Mouse (Mus musculus): Measurements from ENCODE around the gene Hmx1. TPM values are rescaled to one million over a fixed set of nuclear protein-coding genes. Genes with fewer than 3 reads are reported as not detected.
A peak's percentile ranks its signal among the peaks of the same experiment; 100 is the strongest.

Gene Hmx1
- total RNA-seq (2012; rRNA removed) (not detected in 2 replicates), polyA plus RNA-seq (2012; ENCODE audit: insufficient read depth in 1 of 2, insufficient read length in 2 of 2, low read depth in 1 of 2, low replicate concordance in 2 of 2, missing spikeins in 1 of 2) (not detected)

DNA sequence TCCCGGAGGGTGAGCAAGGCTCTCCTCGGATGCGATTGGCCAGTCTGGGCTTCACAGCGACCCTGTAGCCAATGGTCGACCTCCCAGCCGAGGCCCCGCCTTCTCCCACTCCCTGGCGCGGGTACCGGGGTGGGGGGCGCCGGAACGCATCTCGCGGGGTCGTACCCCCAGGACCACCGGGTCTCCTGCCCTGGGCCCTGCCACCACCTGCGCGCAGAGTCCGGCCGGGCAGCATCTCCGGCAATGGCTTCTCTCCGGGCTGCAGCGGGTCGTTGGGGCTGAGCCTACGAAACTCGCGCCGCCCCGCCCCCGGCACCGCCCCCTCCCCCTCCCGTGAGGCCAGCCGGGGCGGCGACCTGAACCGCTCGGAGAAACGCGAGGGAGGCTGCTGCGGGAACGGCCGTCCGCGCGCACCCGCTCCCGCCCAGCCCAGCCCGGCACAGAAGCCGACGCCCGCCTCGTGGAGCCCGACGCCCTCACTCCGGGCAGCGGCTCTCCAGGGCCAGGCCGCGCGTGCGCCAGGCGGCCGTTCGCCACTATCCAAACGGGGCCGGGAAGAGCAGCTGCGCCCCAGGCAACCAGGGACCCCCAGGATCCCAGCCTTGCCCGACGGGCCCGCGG lies at the start of gene Hmx1:
TSS of gene Hmx1 (plus strand) at position 618 of the 621 bp plus-strand sequence.
- Histone ChIP-seq H3K4me3 (ENCODE audit: control insufficient read depth in 1 of 2, insufficient read depth in 1 of 2, low read depth in 2 of 2, low read length in 2 of 2) (no peak within 1 kb of the TSS), H3K79me2 (ENCODE audit: control insufficient read depth, insufficient read depth, low read length, poor library complexity) (no peaks in the 10 kb centered on the region), H3K4me1 (ENCODE audit: control insufficient read depth in 1 of 2, insufficient read depth in 2 of 2, low read length in 2 of 2) (no peaks in the 10 kb centered on the region), H3K27ac (ENCODE audit: control insufficient read depth, low read depth, low read length) (no peak within 1 kb of the TSS), H3K36me3 (ENCODE audit: control insufficient read depth in 1 of 2, insufficient read depth in 2 of 2, low read length in 2 of 2) (no peaks in the 10 kb centered on the region), H3K9me3 (replicated peaks; ENCODE audit: insufficient read depth, low read length) (no peaks in the 10 kb centered on the region), H3K9ac (ENCODE audit: control insufficient read depth, low read depth, low read length, poor library complexity, severe bottlenecking) (no peak within 1 kb of the TSS), H3K27me3 (ENCODE audit: control insufficient read depth in 1 of 2, insufficient read depth in 2 of 2, low read length in 2 of 2) (no peaks in the 10 kb centered on the region)
- no peak for DNase-seq (ENCODE audit: low read depth, low spot score)
- TF ChIP-seq SMC3 (IDR thresholded peaks at IDR 0.05; ENCODE audit: low read depth, low read length): no peak

DNA sequence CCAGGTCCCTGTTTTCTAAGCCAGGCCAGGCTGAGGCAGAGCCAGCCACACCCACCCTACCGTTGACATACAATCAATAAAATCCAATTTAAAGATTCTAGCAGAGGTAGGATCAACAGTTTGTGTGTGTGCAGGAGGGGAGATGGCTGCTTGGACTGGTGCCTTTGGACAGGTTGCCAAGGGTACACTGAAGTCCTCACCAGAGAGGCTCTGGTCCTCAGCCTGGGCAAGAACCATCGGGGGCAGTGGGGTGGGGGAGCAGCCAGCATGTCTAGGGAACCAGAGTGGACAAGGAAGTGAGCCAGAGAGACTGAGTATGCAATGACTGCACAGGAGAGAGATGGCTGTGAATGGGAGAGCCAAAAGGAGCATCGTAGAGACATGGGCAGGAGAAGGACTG lies 43.8 kb upstream of the Hmx1 start:
- DNase-seq (ENCODE audit: low read depth, low spot score): no peak
- H3K36me3 ChIP-seq (ENCODE audit: control insufficient read depth in 1 of 2, insufficient read depth in 2 of 2, low read length in 2 of 2): no peaks in the 10 kb centered on the region
- no peaks in the 10 kb centered on the region; the same call in 1 of the 2 replicates for H3K9me3 ChIP-seq (replicated peaks; ENCODE audit: insufficient read depth, low read length)
- no peaks in the 10 kb centered on the region for H3K27me3 ChIP-seq (ENCODE audit: control insufficient read depth in 1 of 2, insufficient read depth in 2 of 2, low read length in 2 of 2)
- H3K4me3 ChIP-seq (ENCODE audit: control insufficient read depth in 1 of 2, insufficient read depth in 1 of 2, low read depth in 2 of 2, low read length in 2 of 2): no peak overlapping the region
- no peaks in the 10 kb centered on the region for H3K79me2 ChIP-seq (ENCODE audit: control insufficient read depth, insufficient read depth, low read length, poor library complexity)
- no peak overlapping the region for H3K9ac ChIP-seq (ENCODE audit: control insufficient read depth, low read depth, low read length, poor library complexity, severe bottlenecking)
- no peak overlapping the region for H3K27ac ChIP-seq (ENCODE audit: control insufficient read depth, low read depth, low read length)
- TF ChIP-seq MXI1 (IDR thresholded peaks at IDR 0.05; ENCODE audit: low read depth, low read length) (no peak), GATA1 (IDR thresholded peaks at IDR 0.05; ENCODE audit: low read depth, low read length) (no peak), GABPA (IDR thresholded peaks at IDR 0.05; ENCODE audit: low read depth, low read length) (no peak), RCOR1 (IDR thresholded peaks at IDR 0.05; ENCODE audit: low read depth, low read length) (no peak), POLR2AphosphoS2 (IDR thresholded peaks at IDR 0.05; ENCODE audit: low read length) (no peak), POLR2A (IDR thresholded peaks at IDR 0.05; ENCODE audit: control insufficient read depth in 1 of 2, insufficient read depth in 1 of 2, low read depth in 1 of 2, low read length in 2 of 2, poor library complexity in 1 of 2) (no peak), SMC3 (IDR thresholded peaks at IDR 0.05; ENCODE audit: low read depth, low read length) (no peak), MEF2A (IDR thresholded peaks at IDR 0.05; ENCODE audit: extremely low read depth, insufficient replicate concordance, low read depth, low read length, poor library complexity, severe bottlenecking) (no peak)
- H3K4me1 ChIP-seq (ENCODE audit: control insufficient read depth in 1 of 2, insufficient read depth in 2 of 2, low read length in 2 of 2): no peaks in the 10 kb centered on the region

DNA sequence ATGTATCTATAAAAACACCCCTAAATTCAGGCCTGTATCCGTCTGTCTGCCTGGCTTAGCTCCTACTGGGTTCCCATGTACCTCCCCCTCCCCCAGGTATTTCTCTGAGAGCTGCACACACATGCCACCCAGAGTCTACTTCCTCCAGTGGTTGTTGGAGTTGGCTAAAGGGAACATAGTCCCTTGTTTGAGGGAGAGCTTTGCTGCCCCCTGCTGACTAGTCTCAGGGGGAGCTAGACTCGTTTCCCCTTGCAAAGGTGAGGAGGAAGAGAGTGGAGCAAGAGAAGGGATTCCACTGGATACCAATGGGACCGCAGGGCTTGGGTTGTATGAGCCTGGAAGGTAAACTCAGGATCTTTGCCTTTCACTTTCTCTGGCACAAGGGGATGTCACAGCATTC lies 40.1 kb upstream of the Hmx1 start:
- Histone ChIP-seq H3K9me3 (replicated peaks; ENCODE audit: insufficient read depth, low read length) (no peaks in the 10 kb centered on the region; the same call in 1 of the 2 replicates), H3K27me3 (ENCODE audit: control insufficient read depth in 1 of 2, insufficient read depth in 2 of 2, low read length in 2 of 2) (no peaks in the 10 kb centered on the region), H3K4me3 (ENCODE audit: control insufficient read depth in 1 of 2, insufficient read depth in 1 of 2, low read depth in 2 of 2, low read length in 2 of 2) (no peak overlapping the region), H3K36me3 (ENCODE audit: control insufficient read depth in 1 of 2, insufficient read depth in 2 of 2, low read length in 2 of 2) (no peaks in the 10 kb centered on the region), H3K9ac (ENCODE audit: control insufficient read depth, low read depth, low read length, poor library complexity, severe bottlenecking) (no peak overlapping the region), H3K27ac (ENCODE audit: control insufficient read depth, low read depth, low read length) (no peak overlapping the region), H3K79me2 (ENCODE audit: control insufficient read depth, insufficient read depth, low read length, poor library complexity) (no peaks in the 10 kb centered on the region), H3K4me1 (ENCODE audit: control insufficient read depth in 1 of 2, insufficient read depth in 2 of 2, low read length in 2 of 2) (no peaks in the 10 kb centered on the region)
- peak in 2 of 3 experiments; percentile 9 to 21; a peak in 2 of 6 replicates for TF ChIP-seq CTCF (IDR thresholded peaks at IDR 0.05 in 2 of 3, conservative IDR thresholded peaks at IDR 0.05 in 1 of 3; ENCODE audit: control insufficient read depth in 1 of 3, insufficient read depth in 1 of 3, low read depth in 2 of 3, low read length in 3 of 3, poor library complexity in 1 of 3, severe bottlenecking in 1 of 3)
- TF ChIP-seq RAD21 (IDR thresholded peaks at IDR 0.05; ENCODE audit: low read depth, low read length): peak; percentile 6; the same call in 1 of the 2 replicates
- no peak for TF ChIP-seq SMC3 (IDR thresholded peaks at IDR 0.05; ENCODE audit: low read depth, low read length)
- no peak for TF ChIP-seq HCFC1 (IDR thresholded peaks at IDR 0.05; ENCODE audit: low read depth, low read length)
- TF ChIP-seq E2F4 (IDR thresholded peaks at IDR 0.05; ENCODE audit: borderline replicate concordance, low read depth, low read length): no peak
- DNase-seq (ENCODE audit: low read depth, low spot score): peak; percentile 5

Data from MEL (cell line).